Mouse (Mus musculus): ENCODE measurements at regions not wholly inside any gene's neighbourhood (a gene's known extent, or its start where the extent isn't known, plus 50 kb on each side); places are given as distances from the start of the nearest gene placed in this dataset.

GRCm38 (mm10) chr7:136267716-136268489, 551.7 kb upstream of the Mki67 start:
- Histone ChIP-seq H3K9me3 (replicated peaks) (no peaks in the 10 kb centered on the region), H3K27me3 (peaks cover 3% of the 10 kb centered on the region; the same call in 1 of the 2 replicates), H3K4me3 (replicated peaks) (no peak overlapping the region), H3K9ac (no peak overlapping the region), H3K27ac (no peak overlapping the region), H3K36me3 (no peaks in the 10 kb centered on the region), H3K4me2 (no peak overlapping the region), H3K4me1 (no peaks in the 10 kb centered on the region)
- ATAC-seq (replicated peaks; ENCODE audit: low FRiP score): no peak
- 86% methylated on average over 7 of the region's 7 CpGs for WGBS

DNA sequence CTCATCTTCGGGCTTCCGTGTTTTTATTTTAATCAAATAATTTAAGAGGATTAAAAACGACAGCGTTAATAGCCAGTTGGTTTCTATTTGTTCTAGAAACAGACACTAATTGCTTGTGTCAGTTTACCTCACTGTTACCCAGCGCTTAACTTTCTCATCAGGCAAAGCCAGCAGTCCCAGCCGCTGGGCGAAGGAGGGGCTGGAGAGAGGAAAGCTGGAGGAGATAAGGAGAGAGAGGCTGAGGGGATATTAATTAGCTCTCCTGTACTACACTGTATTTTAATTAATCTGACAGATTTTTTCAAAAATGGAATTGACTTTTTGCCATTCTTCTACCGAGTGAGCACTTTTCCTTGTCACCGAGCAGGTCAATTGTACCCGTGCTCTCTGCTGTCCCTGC, 559.5 kb upstream of the Mki67 start:
- Histone ChIP-seq H3K27ac (no peak overlapping the region), H3K9ac (no peak overlapping the region), H3K4me3 (replicated peaks) (no peak overlapping the region), H3K9me3 (replicated peaks) (no peaks in the 10 kb centered on the region), H3K36me3 (no peaks in the 10 kb centered on the region), H3K4me2 (no peak overlapping the region), H3K4me1 (no peaks in the 10 kb centered on the region), H3K27me3 (no peaks in the 10 kb centered on the region)
- no peak for ATAC-seq (replicated peaks; ENCODE audit: low FRiP score)
- 77% methylated on average over 10 of the region's 10 CpGs for WGBS

DNA sequence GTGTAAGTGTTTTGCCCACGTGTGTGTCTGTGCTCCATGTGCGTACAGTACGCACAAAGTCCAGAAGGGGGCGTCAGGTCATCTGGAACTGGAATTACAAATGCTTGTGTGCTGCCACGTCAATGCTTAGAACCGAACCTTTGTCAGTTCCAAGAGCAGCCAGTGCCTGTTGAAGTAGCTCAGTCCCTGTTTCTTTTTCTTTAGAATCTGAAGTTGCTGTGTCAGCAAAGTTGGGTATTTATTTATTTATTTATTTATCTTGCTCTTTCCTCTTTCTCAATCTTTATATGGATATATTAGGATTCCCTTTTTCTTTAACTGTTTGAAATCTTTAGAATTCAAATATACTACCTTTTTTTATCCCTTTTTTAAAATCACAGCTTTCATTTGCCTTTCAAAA, 567.6 kb upstream of the Mki67 start:
- no peaks in the 10 kb centered on the region for H3K36me3 ChIP-seq
- no peak for ATAC-seq (replicated peaks; ENCODE audit: low FRiP score)
- no peak overlapping the region for H3K4me2 ChIP-seq
- H3K27ac ChIP-seq: no peak overlapping the region
- no peak overlapping the region for H3K9ac ChIP-seq
- H3K4me3 ChIP-seq (replicated peaks): no peak overlapping the region
- 87% methylated on average over 6 of the region's 6 CpGs for WGBS
- no peaks in the 10 kb centered on the region for H3K9me3 ChIP-seq (replicated peaks)
- no peaks in the 10 kb centered on the region for H3K4me1 ChIP-seq
- no peaks in the 10 kb centered on the region for H3K27me3 ChIP-seq

GRCm38 (mm10) chr7:136285606-136286005, 569.4 kb upstream of the Mki67 start:
- Histone ChIP-seq H3K9ac (no peak overlapping the region), H3K4me1 (peaks cover 5% of the 10 kb centered on the region; the same call in 1 of the 2 replicates), H3K4me2 (no peak overlapping the region), H3K4me3 (replicated peaks) (no peak overlapping the region), H3K27me3 (no peaks in the 10 kb centered on the region), H3K36me3 (no peaks in the 10 kb centered on the region), H3K9me3 (replicated peaks) (no peaks in the 10 kb centered on the region), H3K27ac (no peak overlapping the region)
- 91% methylated on average over 1 of the region's 1 CpGs for whole genome bisulfite sequencing
- no peak for ATAC-seq (replicated peaks; ENCODE audit: low FRiP score)

DNA sequence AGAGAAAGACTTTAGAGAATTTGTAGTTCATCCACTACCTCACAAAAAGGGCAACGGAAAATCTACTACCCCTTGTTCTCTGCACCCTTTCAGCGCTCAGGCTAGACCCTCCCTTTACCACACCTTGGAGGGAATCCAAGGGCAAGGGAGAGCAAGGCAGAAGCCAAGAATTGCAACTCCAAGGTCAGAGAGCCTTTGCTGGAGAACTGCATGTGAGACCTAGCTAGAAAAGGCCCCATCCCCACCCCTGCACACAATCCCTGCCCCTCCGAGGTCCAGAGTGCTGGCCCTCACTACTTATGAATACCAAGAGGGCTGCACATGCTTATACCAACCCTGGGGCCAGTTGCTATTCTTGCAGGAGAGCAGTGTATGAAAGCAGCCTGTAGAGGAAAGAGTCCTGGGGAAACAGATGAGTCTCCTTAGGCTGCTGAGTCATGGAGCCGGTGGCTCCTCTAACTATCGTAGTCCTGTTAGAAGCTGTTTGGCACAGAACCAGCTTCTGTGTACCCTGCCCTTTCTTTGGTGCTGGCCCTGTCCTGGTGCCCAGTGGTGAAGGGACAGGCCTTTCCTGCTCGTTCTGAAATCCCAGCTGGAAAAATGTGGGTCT, 577.5 kb upstream of the Mki67 start:
- H3K9me3 ChIP-seq (replicated peaks): no peaks in the 10 kb centered on the region
- no peak overlapping the region for H3K27ac ChIP-seq
- H3K4me3 ChIP-seq (replicated peaks): no peak overlapping the region
- WGBS: 65% methylated on average over 6 of the region's 6 CpGs
- no peak overlapping the region for H3K4me2 ChIP-seq
- ATAC-seq (replicated peaks; ENCODE audit: low FRiP score): no peak
- H3K27me3 ChIP-seq: no peaks in the 10 kb centered on the region
- H3K36me3 ChIP-seq: no peaks in the 10 kb centered on the region
- H3K4me1 ChIP-seq: peaks cover 14% of the 10 kb centered on the region
- H3K9ac ChIP-seq: no peak overlapping the region

GRCm38 (mm10) chr7:136294445-136294844, 578.3 kb upstream of the Mki67 start:
- Histone ChIP-seq H3K4me3 (replicated peaks) (no peak overlapping the region), H3K27ac (no peak overlapping the region), H3K9ac (no peak overlapping the region), H3K36me3 (no peaks in the 10 kb centered on the region), H3K27me3 (no peaks in the 10 kb centered on the region), H3K4me2 (no peak overlapping the region), H3K4me1 (peaks cover 14% of the 10 kb centered on the region), H3K9me3 (replicated peaks) (no peaks in the 10 kb centered on the region)
- ATAC-seq (replicated peaks; ENCODE audit: low FRiP score): no peak
- WGBS: 52% methylated on average over 4 of the region's 4 CpGs

DNA sequence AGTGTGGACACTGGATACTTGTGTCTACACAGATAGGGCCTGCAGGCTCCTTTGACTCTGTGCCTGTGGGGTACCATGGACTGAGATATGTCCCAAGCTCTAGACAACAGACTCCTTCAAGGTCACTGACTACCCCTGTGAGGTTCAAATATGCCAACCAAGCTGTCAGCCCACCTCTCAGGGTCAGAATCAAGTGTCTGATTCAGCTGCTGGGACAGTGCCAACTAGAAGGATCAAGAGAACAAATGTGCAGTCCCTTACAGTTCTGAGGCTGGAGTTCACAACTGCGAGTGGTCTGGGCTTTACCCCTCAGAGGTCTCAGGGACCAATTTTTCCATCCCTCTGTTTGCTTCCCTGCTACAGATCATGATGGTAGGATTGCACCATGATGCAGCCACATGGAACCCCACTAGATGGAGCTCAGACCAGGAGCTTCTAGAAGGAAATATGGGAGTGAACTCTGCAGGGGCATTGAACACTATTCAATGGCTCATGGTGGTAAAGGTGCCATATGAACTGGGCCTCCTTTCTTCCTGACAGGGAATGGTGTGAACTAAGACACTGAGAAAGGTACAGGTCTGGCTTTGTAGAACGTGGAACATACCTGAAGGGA, 581.8 kb upstream of the Mki67 start:
- no peaks in the 10 kb centered on the region for H3K9me3 ChIP-seq (replicated peaks)
- 79% methylated on average over 2 of the region's 2 CpGs for WGBS

GRCm38 (mm10) chr7:136306137-136306536, 588.3 kb upstream of the Mgmt start:
- no peaks in the 10 kb centered on the region for H3K9me3 ChIP-seq (replicated peaks)
- H3K27ac ChIP-seq: no peak overlapping the region
- H3K4me3 ChIP-seq (replicated peaks): no peak overlapping the region
- no peaks in the 10 kb centered on the region for H3K36me3 ChIP-seq
- ATAC-seq (replicated peaks; ENCODE audit: low FRiP score): no peak
- H3K27me3 ChIP-seq: no peaks in the 10 kb centered on the region
- H3K4me1 ChIP-seq: no peaks in the 10 kb centered on the region
- no peak overlapping the region for H3K9ac ChIP-seq
- no peak overlapping the region for H3K4me2 ChIP-seq
- 70% methylated on average over 4 of the region's 4 CpGs for WGBS

More for the DNA sequence above, 581.8 kb upstream of the Mki67 start:
- H3K27ac ChIP-seq: no peak overlapping the region
- no peak overlapping the region for H3K4me3 ChIP-seq (replicated peaks)
- no peak overlapping the region for H3K4me2 ChIP-seq
- H3K4me1 ChIP-seq: no peaks in the 10 kb centered on the region
- H3K36me3 ChIP-seq: no peaks in the 10 kb centered on the region
- no peak overlapping the region for H3K9ac ChIP-seq
- no peak for ATAC-seq (replicated peaks; ENCODE audit: low FRiP score)
- no peaks in the 10 kb centered on the region for H3K27me3 ChIP-seq

DNA sequence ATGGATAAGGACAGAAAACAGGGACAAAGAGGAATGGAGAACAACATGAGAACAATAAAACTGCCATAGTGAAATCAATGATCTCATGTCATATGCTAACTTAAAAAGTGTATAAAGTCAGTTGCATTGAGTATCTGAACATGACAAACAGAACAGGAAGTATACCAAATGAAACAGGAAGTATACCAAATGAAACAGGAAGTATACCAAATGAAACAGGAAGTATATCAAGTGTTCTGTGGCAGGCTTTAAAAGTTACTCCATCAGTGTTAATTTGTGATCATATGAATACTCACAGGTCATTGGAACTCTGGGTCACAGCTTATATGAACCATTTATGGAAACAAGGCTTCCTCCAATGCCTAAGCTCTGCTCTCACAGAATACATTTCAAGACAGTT, 585.6 kb upstream of the Mgmt start:
- H3K36me3 ChIP-seq: no peaks in the 10 kb centered on the region
- H3K9me3 ChIP-seq (replicated peaks): no peaks in the 10 kb centered on the region
- H3K27me3 ChIP-seq: no peaks in the 10 kb centered on the region
- no peak overlapping the region for H3K27ac ChIP-seq
- no peak overlapping the region for H3K4me3 ChIP-seq (replicated peaks)
- ATAC-seq (replicated peaks; ENCODE audit: low FRiP score): no peak
- H3K4me2 ChIP-seq: no peak overlapping the region
- no peak overlapping the region for H3K9ac ChIP-seq
- H3K4me1 ChIP-seq: no peaks in the 10 kb centered on the region

DNA sequence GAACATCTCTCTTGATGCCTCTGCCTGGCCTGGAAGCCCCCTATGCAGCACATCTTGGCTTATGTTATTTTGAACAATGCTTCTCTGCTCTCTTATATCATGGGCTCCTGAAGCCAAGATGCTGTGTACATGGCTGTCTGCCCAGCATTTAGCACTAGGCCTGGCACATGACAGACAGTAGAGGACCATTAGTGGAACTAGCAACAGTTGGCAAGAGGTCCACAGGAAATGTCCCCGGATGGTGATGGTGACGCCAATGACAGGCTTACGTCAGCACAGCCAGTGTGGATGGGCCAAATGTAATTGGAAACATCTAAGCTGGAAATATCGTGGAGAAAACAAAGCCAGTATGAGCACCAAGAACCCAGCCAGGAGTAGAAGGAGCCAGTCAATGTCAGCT, 567.1 kb upstream of the Mgmt start:
- no peaks in the 10 kb centered on the region for H3K9me3 ChIP-seq (replicated peaks)
- no peak for ATAC-seq (replicated peaks; ENCODE audit: low FRiP score)
- H3K4me2 ChIP-seq: no peak overlapping the region
- no peak overlapping the region for H3K4me3 ChIP-seq (replicated peaks)
- H3K36me3 ChIP-seq: no peaks in the 10 kb centered on the region
- 90% methylated on average over 4 of the region's 4 CpGs for WGBS
- no peak overlapping the region for H3K9ac ChIP-seq
- no peak overlapping the region for H3K27ac ChIP-seq
- H3K4me1 ChIP-seq: 0 out of 2 replicates have a peak, but pooled peaks cover 5% of the 10 kb centered on the region
- no peaks in the 10 kb centered on the region for H3K27me3 ChIP-seq

- H3K4me3 ChIP-seq (replicated peaks): no peak overlapping the region
- 0 out of 2 replicates have a peak, but pooled peaks cover 5% of the 10 kb centered on the region for H3K4me1 ChIP-seq
- 66% methylated on average over 1 of the region's 1 CpGs for WGBS
- ATAC-seq (replicated peaks; ENCODE audit: low FRiP score): no peak
- H3K27me3 ChIP-seq: no peaks in the 10 kb centered on the region
- H3K9ac ChIP-seq: no peak overlapping the region
- no peaks in the 10 kb centered on the region for H3K9me3 ChIP-seq (replicated peaks)
- no peak overlapping the region for H3K27ac ChIP-seq
- H3K4me2 ChIP-seq: no peak overlapping the region
- H3K36me3 ChIP-seq: no peaks in the 10 kb centered on the region
These were observed 564.0 kb upstream of the Mgmt start for GRCm38 (mm10) chr7:136330431-136330830.

- Histone ChIP-seq H3K9me3 (replicated peaks) (no peaks in the 10 kb centered on the region), H3K36me3 (no peaks in the 10 kb centered on the region), H3K27me3 (no peaks in the 10 kb centered on the region), H3K4me1 (0 out of 2 replicates have a peak, but pooled peaks cover 5% of the 10 kb centered on the region), H3K27ac (no peak overlapping the region), H3K4me3 (replicated peaks) (no peak overlapping the region), H3K9ac (no peak overlapping the region), H3K4me2 (no peak overlapping the region)
- ATAC-seq (replicated peaks; ENCODE audit: low FRiP score): no peak
- 51% methylated on average over 4 of the region's 4 CpGs for WGBS
These were observed 561.6 kb upstream of the Mgmt start for GRCm38 (mm10) chr7:136332805-136333204.
